Mouse (Mus musculus): Measurements from ENCODE around the gene Gm4303.
"Not testable (repeated sequence)": the region's sequence is repeated elsewhere in the genome, so short reads cannot be mapped to it uniquely, and the experiment has no call there.

The Gm4303 gene

DNA sequence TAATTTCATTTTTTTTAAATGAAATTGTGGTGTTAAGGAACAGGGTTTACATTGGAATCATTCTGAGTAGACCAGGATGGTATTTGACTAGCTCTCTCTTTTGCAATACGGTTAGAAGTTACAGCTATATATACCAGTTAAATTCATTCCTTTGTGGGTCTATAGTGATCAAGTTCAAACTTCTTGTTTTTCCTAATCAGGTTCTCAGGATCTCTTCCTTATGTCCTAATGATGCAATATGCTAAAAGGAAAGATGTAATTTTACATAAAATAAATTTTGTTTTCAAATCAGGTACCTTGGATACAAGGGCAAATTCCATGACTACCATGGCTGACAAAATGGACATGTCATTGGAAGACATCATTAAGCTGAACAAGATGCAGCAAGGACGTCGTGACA is at the start of gene Gm4303:
TSS of gene Gm4303 (plus strand) at position 301 of the 400 bp plus-strand sequence.
- not testable (repeated sequence) for DNase-seq (ENCODE audit: low spot score)

- DNase-seq (ENCODE audit: low spot score) = no peak
Observed at GRCm38 (mm10) chr10:100296105-100296504, 49.7 kb upstream of the Gm4303 start.

GRCm38 (mm10) chr10:100300106-100300505 is 45.7 kb upstream of the Gm4303 start:
- DNase-seq (ENCODE audit: low spot score) = not testable (repeated sequence)

DNA sequence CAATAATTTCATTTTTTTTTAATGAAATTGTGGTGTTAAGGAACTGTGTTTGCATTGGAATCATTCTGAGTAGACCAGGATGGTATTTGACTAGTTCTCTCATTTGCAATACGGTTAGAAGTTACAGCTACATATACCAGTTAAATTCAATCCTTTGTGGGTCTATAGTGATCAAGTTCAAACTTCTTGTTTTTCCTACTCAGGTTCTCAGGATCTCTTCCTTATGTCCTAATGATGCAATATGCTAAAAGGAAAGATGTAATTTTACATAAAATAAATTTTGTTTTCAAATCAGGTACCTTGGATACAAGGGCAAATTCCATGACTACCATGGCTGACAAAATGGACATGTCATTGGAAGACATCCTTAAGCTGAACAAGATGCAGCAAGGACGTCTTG is 10.4 kb upstream of the Gm4303 start, which contains the start of gene Gm4301:
TSS of gene Gm4301 (plus strand) at position 301 of the 400 bp plus-strand sequence.
- DNase-seq (ENCODE audit: low spot score) = not testable (repeated sequence)

DNA sequence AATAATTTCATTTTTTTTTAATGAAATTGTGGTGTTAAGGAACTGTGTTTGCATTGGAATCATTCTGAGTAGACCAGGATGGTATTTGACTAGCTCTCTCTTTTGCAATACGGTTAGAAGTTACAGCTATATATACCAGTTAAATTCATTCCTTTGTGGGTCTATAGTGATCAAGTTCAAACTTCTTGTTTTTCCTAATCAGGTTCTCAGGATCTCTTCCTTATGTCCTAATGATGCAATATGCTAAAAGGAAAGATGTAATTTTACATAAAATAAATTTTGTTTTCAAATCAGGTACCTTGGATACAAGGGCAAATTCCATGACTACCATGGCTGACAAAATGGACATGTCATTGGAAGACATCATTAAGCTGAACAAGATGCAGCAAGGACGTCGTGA is 5.2 kb upstream of the Gm4303 start, which contains the start of gene Gm4302:
TSS of gene Gm4302 (plus strand) at position 301 of the 400 bp plus-strand sequence.
- DNase-seq (ENCODE audit: low spot score) = not testable (repeated sequence)

GRCm38 (mm10) chr10:100350793-100351192 is 5.0 kb downstream of the Gm4303 start, which contains the start of gene Gm4305:
TSS of gene Gm4305 (plus strand) at chr10:100351093.
- DNase-seq (ENCODE audit: low spot score) = not testable (repeated sequence)

- not testable (repeated sequence) for DNase-seq (ENCODE audit: low spot score)
Observed at GRCm38 (mm10) chr10:100356841-100357240, 11.1 kb downstream of the Gm4303 start.

- not testable (repeated sequence) for DNase-seq (ENCODE audit: low spot score)
Observed at GRCm38 (mm10) chr10:100361038-100361437, 15.3 kb downstream of the Gm4303 start, which contains the start of gene Gm4307. TSS of gene Gm4307 (plus strand) at chr10:100361338.

DNA sequence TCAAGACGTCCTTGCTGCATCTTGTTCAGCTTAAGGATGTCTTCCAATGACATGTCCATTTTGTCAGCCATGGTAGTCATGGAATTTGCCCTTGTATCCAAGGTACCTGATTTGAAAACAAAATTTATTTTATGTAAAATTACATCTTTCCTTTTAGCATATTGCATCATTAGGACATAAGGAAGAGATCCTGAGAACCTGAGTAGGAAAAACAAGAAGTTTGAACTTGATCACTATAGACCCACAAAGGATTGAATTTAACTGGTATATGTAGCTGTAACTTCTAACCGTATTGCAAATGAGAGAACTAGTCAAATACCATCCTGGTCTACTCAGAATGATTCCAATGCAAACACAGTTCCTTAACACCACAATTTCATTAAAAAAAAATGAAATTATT is 36.7 kb downstream of the Gm4303 start, which contains the start of gene Gm4312:
TSS of gene Gm4312 (minus strand) at position 101 of the 400 bp plus-strand sequence.
- not testable (repeated sequence) for DNase-seq (ENCODE audit: low spot score)

Measured in yolk sac, embryonic 10.5 days (tissue).